Mouse (Mus musculus): ENCODE measurements around the gene Tubgcp6. TPM values are rescaled to one million over a fixed set of nuclear protein-coding genes. Genes with fewer than 3 reads are reported as not detected.

The Tubgcp6 gene
- polyA plus RNA-seq, 1 experiment from 2014 or later = 28.6 TPM

- peaks cover 28% of the 10 kb centered on the region for H3K36me3 ChIP-seq
- peaks cover 42% of the 10 kb centered on the region for H3K4me1 ChIP-seq
- peak overlapping the region; percentile 87 for H3K27ac ChIP-seq
- H3K27me3 ChIP-seq (ENCODE audit: low read depth, poor library complexity, severe bottlenecking) = peaks cover 57% of the 10 kb centered on the region
- WGBS = under 1% methylated on average over 52 of the region's 53 CpGs
- DNase-seq (ENCODE audit: low spot score) = peak; percentile 71
- H3K4me3 ChIP-seq = peak overlapping the region; percentile 83
- H3K9me3 ChIP-seq (replicated peaks) = no peaks in the 10 kb centered on the region
Observed at GRCm38 (mm10) chr15:89140048-89140658, 17.2 kb upstream of the Tubgcp6 start.

- no peak for DNase-seq (ENCODE audit: low spot score)
- no peaks in the 10 kb centered on the region for H3K9me3 ChIP-seq (replicated peaks)
- peaks cover 44% of the 10 kb centered on the region for H3K27me3 ChIP-seq (ENCODE audit: low read depth, poor library complexity, severe bottlenecking)
- no peak overlapping the region for H3K4me3 ChIP-seq
- peaks cover 42% of the 10 kb centered on the region for H3K4me1 ChIP-seq
- 95% methylated on average over 6 of the region's 6 CpGs for WGBS
- no peak overlapping the region for H3K27ac ChIP-seq
- H3K36me3 ChIP-seq = peaks cover 18% of the 10 kb centered on the region
Observed at GRCm38 (mm10) chr15:89138531-89138930, 15.6 kb upstream of the Tubgcp6 start.

GRCm38 (mm10) chr15:89138046-89138405, 15.1 kb upstream of the Tubgcp6 start:
- no peak for DNase-seq (ENCODE audit: low spot score)
- Histone ChIP-seq H3K4me1 (peaks cover 42% of the 10 kb centered on the region), H3K4me3 (no peak overlapping the region), H3K27me3 (ENCODE audit: low read depth, poor library complexity, severe bottlenecking) (peaks cover 39% of the 10 kb centered on the region), H3K9me3 (replicated peaks) (no peaks in the 10 kb centered on the region), H3K27ac (no peak overlapping the region), H3K36me3 (peaks cover 16% of the 10 kb centered on the region; the same call in 1 of the 2 replicates)
- WGBS = 89% methylated on average over 7 of the region's 7 CpGs

GRCm38 (mm10) chr15:89137378-89138045, 14.6 kb upstream of the Tubgcp6 start:
- H3K9me3 ChIP-seq (replicated peaks) = no peaks in the 10 kb centered on the region
- no peak for DNase-seq (ENCODE audit: low spot score)
- 78% methylated on average over 11 of the region's 11 CpGs for WGBS
- H3K36me3 ChIP-seq = peaks cover 19% of the 10 kb centered on the region
- peaks cover 35% of the 10 kb centered on the region for H3K27me3 ChIP-seq (ENCODE audit: low read depth, poor library complexity, severe bottlenecking)
- H3K4me1 ChIP-seq = peaks cover 41% of the 10 kb centered on the region
- no peak overlapping the region for H3K27ac ChIP-seq
- no peak overlapping the region for H3K4me3 ChIP-seq

GRCm38 (mm10) chr15:89136461-89137155, 13.7 kb upstream of the Tubgcp6 start:
- Histone ChIP-seq H3K27me3 (ENCODE audit: low read depth, poor library complexity, severe bottlenecking) (peaks cover 27% of the 10 kb centered on the region), H3K27ac (no peak overlapping the region), H3K36me3 (peaks cover 28% of the 10 kb centered on the region), H3K4me3 (no peak overlapping the region), H3K9me3 (replicated peaks) (no peaks in the 10 kb centered on the region), H3K4me1 (peaks cover 32% of the 10 kb centered on the region)
- WGBS = 97% methylated on average over 5 of the region's 5 CpGs
- no peak for DNase-seq (ENCODE audit: low spot score)

GRCm38 (mm10) chr15:89131316-89131715, 8.4 kb upstream of the Tubgcp6 start:
- Histone ChIP-seq H3K36me3 (peaks cover 42% of the 10 kb centered on the region), H3K27me3 (ENCODE audit: low read depth, poor library complexity, severe bottlenecking) (no peaks in the 10 kb centered on the region), H3K9me3 (replicated peaks) (no peaks in the 10 kb centered on the region), H3K4me1 (peaks cover 19% of the 10 kb centered on the region), H3K27ac (no peak overlapping the region), H3K4me3 (no peak overlapping the region)
- 90% methylated on average over 3 of the region's 3 CpGs for WGBS
- no peak for DNase-seq (ENCODE audit: low spot score)

GRCm38 (mm10) chr15:89130245-89130644, 7.3 kb upstream of the Tubgcp6 start:
- peaks cover 49% of the 10 kb centered on the region for H3K36me3 ChIP-seq
- H3K4me3 ChIP-seq = no peak overlapping the region
- peaks cover 19% of the 10 kb centered on the region for H3K4me1 ChIP-seq
- H3K9me3 ChIP-seq (replicated peaks) = no peaks in the 10 kb centered on the region
- no peak overlapping the region for H3K27ac ChIP-seq
- no peak for DNase-seq (ENCODE audit: low spot score)
- H3K27me3 ChIP-seq (ENCODE audit: low read depth, poor library complexity, severe bottlenecking) = no peaks in the 10 kb centered on the region

GRCm38 (mm10) chr15:89128382-89129350, 5.8 kb upstream of the Tubgcp6 start, which contains the start of gene Hdac10:
Hdac10 (minus strand) TSS chr15:89128700.
- Histone ChIP-seq H3K4me3 (peak within 1 kb of the TSS; percentile 71), H3K27me3 (ENCODE audit: low read depth, poor library complexity, severe bottlenecking) (no peaks in the 10 kb centered on the region), H3K27ac (peak within 1 kb of the TSS; percentile 89), H3K36me3 (peaks cover 45% of the 10 kb centered on the region), H3K4me1 (peaks cover 24% of the 10 kb centered on the region), H3K9me3 (replicated peaks) (no peaks in the 10 kb centered on the region)
- WGBS = 4% methylated on average over 36 of the region's 36 CpGs
- DNase-seq (ENCODE audit: low spot score) = peak; percentile 89

GRCm38 (mm10) chr15:89127364-89127940, 4.5 kb upstream of the Tubgcp6 start:
- Histone ChIP-seq H3K4me1 (peaks cover 28% of the 10 kb centered on the region), H3K9me3 (replicated peaks) (no peaks in the 10 kb centered on the region), H3K27me3 (ENCODE audit: low read depth, poor library complexity, severe bottlenecking) (no peaks in the 10 kb centered on the region), H3K36me3 (peaks cover 38% of the 10 kb centered on the region), H3K4me3 (peak overlapping the region; percentile 71), H3K27ac (peak overlapping the region; percentile 89)
- DNase-seq (ENCODE audit: low spot score) = no peak
- 86% methylated on average over 8 of the region's 8 CpGs for WGBS

GRCm38 (mm10) chr15:89126622-89127021, 3.7 kb upstream of the Tubgcp6 start:
- H3K36me3 ChIP-seq = peaks cover 30% of the 10 kb centered on the region
- H3K4me1 ChIP-seq = peaks cover 37% of the 10 kb centered on the region
- H3K27me3 ChIP-seq (ENCODE audit: low read depth, poor library complexity, severe bottlenecking) = no peaks in the 10 kb centered on the region
- H3K9me3 ChIP-seq (replicated peaks) = no peaks in the 10 kb centered on the region
- no peak overlapping the region for H3K4me3 ChIP-seq
- 91% methylated on average over 8 of the region's 8 CpGs for WGBS
- no peak for DNase-seq (ENCODE audit: low spot score)
- no peak overlapping the region for H3K27ac ChIP-seq

GRCm38 (mm10) chr15:89125351-89125750, 2.4 kb upstream of the Tubgcp6 start:
- H3K4me3 ChIP-seq = no peak overlapping the region
- DNase-seq (ENCODE audit: low spot score) = no peak
- H3K9me3 ChIP-seq (replicated peaks) = no peaks in the 10 kb centered on the region
- no peaks in the 10 kb centered on the region for H3K27me3 ChIP-seq (ENCODE audit: low read depth, poor library complexity, severe bottlenecking)
- no peak overlapping the region for H3K27ac ChIP-seq
- 94% methylated on average over 9 of the region's 9 CpGs for WGBS
- H3K4me1 ChIP-seq = peaks cover 49% of the 10 kb centered on the region
- peaks cover 25% of the 10 kb centered on the region for H3K36me3 ChIP-seq

GRCm38 (mm10) chr15:89124312-89124711, 1.4 kb upstream of the Tubgcp6 start:
- Histone ChIP-seq H3K4me1 (peaks cover 56% of the 10 kb centered on the region), H3K27ac (no peak overlapping the region), H3K4me3 (no peak overlapping the region), H3K36me3 (peaks cover 28% of the 10 kb centered on the region), H3K9me3 (replicated peaks) (no peaks in the 10 kb centered on the region), H3K27me3 (ENCODE audit: low read depth, poor library complexity, severe bottlenecking) (no peaks in the 10 kb centered on the region)
- DNase-seq (ENCODE audit: low spot score) = no peak
- WGBS = 98% methylated on average over 3 of the region's 3 CpGs

Data from limb, embryonic 10.5 days (tissue).